In the genomic region with DNA sequence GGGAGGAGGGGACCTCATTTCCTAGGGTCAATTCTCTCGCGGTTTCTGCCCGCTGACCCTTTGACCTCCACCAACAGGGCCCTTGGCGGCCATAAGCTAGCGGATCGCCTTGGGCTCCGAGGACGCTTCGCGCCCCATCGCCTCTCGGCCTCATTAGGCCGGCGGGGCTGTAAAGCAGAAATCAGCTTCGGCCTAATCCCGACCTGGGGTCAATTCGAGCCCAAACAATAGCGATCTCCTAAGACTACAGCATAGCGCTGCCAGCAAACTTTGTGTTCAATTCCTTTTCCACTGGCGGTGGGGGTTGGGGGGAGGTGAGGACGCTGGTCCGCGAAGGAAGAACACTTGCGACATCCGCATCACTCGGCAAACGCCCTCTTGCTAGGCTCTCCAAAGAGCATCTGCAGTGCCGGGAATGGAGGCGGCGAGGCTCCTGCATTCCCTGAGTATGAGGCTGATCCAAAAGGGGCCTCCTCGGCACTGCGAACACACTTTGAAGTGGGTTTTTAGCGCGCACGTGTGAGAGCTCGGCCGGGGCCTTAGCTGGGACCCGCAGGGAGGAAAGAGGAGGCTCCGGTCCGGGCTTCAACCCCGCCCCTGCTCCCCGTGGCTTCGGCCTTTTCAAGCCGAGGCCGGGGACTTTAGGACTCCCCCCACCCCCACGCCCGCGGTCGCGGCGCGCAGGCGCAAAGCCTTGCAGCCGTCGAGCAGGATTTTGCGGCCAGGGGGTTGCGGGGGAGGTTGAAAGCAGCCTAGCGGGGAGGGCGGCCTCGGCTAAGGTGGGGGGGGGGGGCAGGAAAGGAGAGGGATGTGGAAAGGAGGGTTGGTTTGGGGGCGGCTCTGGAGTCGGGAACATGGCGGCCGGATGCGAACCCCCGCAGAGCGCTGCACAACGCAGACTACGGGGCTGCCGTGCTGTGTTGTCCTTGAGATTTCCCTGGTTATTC, we compare ENCODE assay signal across 9 mouse cellular contexts. TPM values are rescaled to one million over a fixed set of nuclear protein-coding genes. Genes with fewer than 3 reads are reported as not detected.
A peak's percentile ranks its signal among the peaks of the same experiment; 100 is the strongest.
DNase-seq lines count a peak whose midpoint lies in the region; ATAC-seq and TF ChIP-seq lines count a peak whose summit lies in the region.
"Had no signal": no experiment of that assay in that cellular context is flagged by ENCODE, and none has a peak within 500 bp of the region (broad histone marks: within the 10 kb centered on the region; RNA-seq: fewer than 3 reads in every experiment).

No protein-coding gene starts in this region.

- TF ChIP-seq CTCF in lung, postnatal 0 days (IDR thresholded peaks at IDR 0.05), result no peak

- DNase-seq in lung, postnatal 0 days (ENCODE audit: low spot score), result no peak
- no peak for DNase-seq in lung, postnatal 36 days
- peak; percentile 72 for DNase-seq in forebrain, embryonic 10.5 days (ENCODE audit: extremely low spot score, low spot score)
- DNase-seq in liver, embryonic 13.5 days, result no peak
- no peak for DNase-seq in gastrocnemius, postnatal 10 days
- DNase-seq in ovary, postnatal 10 days (ENCODE audit: low spot score), result no peak
- DNase-seq in kidney, adult 11 months, result no peak

- ATAC-seq in lung, postnatal 0 days, result no peak
- ATAC-seq in liver, embryonic 13.5 days (ENCODE audit: low read depth), result no peak
- no peak for ATAC-seq in monocyte, adult 5-6 weeks (replicated peaks; ENCODE audit: insufficient number of reproducible peaks, low FRiP score, low TSS enrichment, poor library complexity, severe bottlenecking)

- H3K4me2 ChIP-seq in lung, postnatal 0 days (replicated peaks; ENCODE audit: low read depth, low read length), result peak overlapping the region; percentile 38
- H3K4me2 ChIP-seq in liver, embryonic 13.5 days, result peak overlapping the region; percentile 34; the same call in 1 of the 2 replicates

- peak overlapping the region; percentile 10 for H3K4me3 ChIP-seq in lung, postnatal 0 days (ENCODE audit: low read depth, low read length)
- H3K4me3 ChIP-seq in forebrain, embryonic 10.5 days, result peak overlapping the region; percentile 51
- H3K4me3 ChIP-seq in liver, embryonic 13.5 days (replicated peaks), result peak overlapping the region; percentile 10

- no peak overlapping the region for H3K9ac ChIP-seq in lung, postnatal 0 days (replicated peaks; ENCODE audit: low read depth)
- H3K9ac ChIP-seq in liver, embryonic 13.5 days, result no peak overlapping the region

- peaks cover 16% of the 10 kb centered on the region; the same call in 1 of the 2 replicates for H3K27me3 ChIP-seq in lung, postnatal 0 days (replicated peaks; ENCODE audit: insufficient read depth, low read length)
- peaks cover 32% of the 10 kb centered on the region; the same call in 1 of the 2 replicates for H3K27me3 ChIP-seq in forebrain, embryonic 10.5 days (ENCODE audit: poor library complexity, severe bottlenecking)
- H3K27me3 ChIP-seq in liver, embryonic 13.5 days, result peaks cover 61% of the 10 kb centered on the region

- no peaks in the 10 kb centered on the region for H3K9me3 ChIP-seq in lung, postnatal 0 days (ENCODE audit: low read length)
- H3K9me3 ChIP-seq in forebrain, embryonic 10.5 days, result no peaks in the 10 kb centered on the region
- no peaks in the 10 kb centered on the region for H3K9me3 ChIP-seq in liver, embryonic 13.5 days (replicated peaks)

- H3K4me1 ChIP-seq in lung, postnatal 0 days (ENCODE audit: insufficient read depth, low read depth, low read length), result no peaks in the 10 kb centered on the region
- peaks cover 22% of the 10 kb centered on the region for H3K4me1 ChIP-seq in forebrain, embryonic 10.5 days
- no peaks in the 10 kb centered on the region for H3K4me1 ChIP-seq in liver, embryonic 13.5 days (replicated peaks)

- TF ChIP-seq EP300 in lung, postnatal 0 days (IDR thresholded peaks at IDR 0.05), result no peak

- no peak overlapping the region for H3K27ac ChIP-seq in lung, postnatal 0 days (ENCODE audit: low read length)
- H3K27ac ChIP-seq in forebrain, embryonic 10.5 days, result peak overlapping the region; percentile 89
- no peak overlapping the region for H3K27ac ChIP-seq in liver, embryonic 13.5 days
- H3K27ac ChIP-seq: macrophage had no signal

- no peaks in the 10 kb centered on the region for H3K36me3 ChIP-seq in lung, postnatal 0 days (ENCODE audit: insufficient read depth, low read length)
- no peaks in the 10 kb centered on the region for H3K36me3 ChIP-seq in forebrain, embryonic 10.5 days (replicated peaks)
- H3K36me3 ChIP-seq in liver, embryonic 13.5 days, result no peaks in the 10 kb centered on the region

- WGBS in lung, postnatal 0 days, result 18% methylated on average over 51 of the region's 70 CpGs
- WGBS in forebrain, embryonic 10.5 days, result 16% methylated on average over 62 of the region's 70 CpGs
- 18% methylated on average over 51 of the region's 70 CpGs for WGBS in liver, embryonic 13.5 days (ENCODE audit: insufficient replicate concordance)

RNA-seq across cellular contexts. Expression of a gene that starts 15.8 kb away (rescaled TPM):
- polyA plus RNA-seq in lung, postnatal 0 days (2015; fragmentation: Nextera tagmentation; extraction: Ambion mirVana), result not detected in 2 replicates
- polyA plus RNA-seq in forebrain, embryonic 10.5 days (2016; fragmentation: Nextera tagmentation; extraction: Ambion mirVana), result 20.3 and 29.0 TPM in 2 replicates
- polyA plus RNA-seq in liver, embryonic 13.5 days (2015; fragmentation: Nextera tagmentation; extraction: Ambion mirVana), result not detected in 2 replicates
- not detected for total RNA-seq in gastrocnemius, postnatal 10 days (2021)
- not detected in 3 replicates for total RNA-seq in monocyte, adult 5-6 weeks (2017)
- polyA plus RNA-seq: macrophage had no signal

Comparison
In these comparisons a context has a peak if more than half of its experiments do, and no peak if none do; other contexts are left out.
1. RNA of a gene that starts 15.8 kb away (polyA plus RNA-seq): 20.3 to 29.0 TPM in forebrain, embryonic 10.5 days; not detected in liver, embryonic 13.5 days and not detected in lung, postnatal 0 days; every median in the first group is over 10 times any median in the second.
2. Peak in every context shown above with its lines, with median percentiles within 50 percentile points of each other: H3K4me3 ChIP-seq.